Mouse (Mus musculus) E14TG2a.4 (cell line): ENCODE data around the gene Adam19.

Experiments used
- CTCF ChIP-seq: conservative IDR thresholded peaks from 2 replicates; pipeline ENCODE4 v1.5.1; 2014; ENCODE audit warnings: low read length
- NANOG ChIP-seq: IDR thresholded peaks from 2 replicates; pipeline ENCODE4 v1.6.1; 2014; ENCODE audit warnings: borderline replicate concordance, low read length, mixed read lengths

DNA sequence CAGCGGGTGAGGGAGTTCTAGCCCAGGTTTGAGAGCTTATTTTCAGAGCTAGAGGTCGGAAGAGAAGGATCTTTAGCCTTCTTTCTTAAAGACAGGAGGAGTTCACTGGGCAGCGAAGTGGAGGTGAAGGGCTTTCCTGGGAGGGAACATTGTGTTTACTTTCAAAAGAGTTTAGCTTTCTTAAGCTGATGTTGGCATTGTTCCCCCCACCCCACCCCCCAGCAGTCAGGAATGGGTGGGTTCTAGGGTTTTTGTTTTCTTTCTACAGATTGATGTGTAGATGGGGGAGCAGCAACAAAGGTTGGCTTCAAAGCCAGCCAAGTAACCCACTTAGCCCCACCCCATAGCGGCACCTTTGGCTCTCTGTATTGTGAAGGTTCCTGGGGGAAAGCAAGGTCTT, 59.2 kb downstream of the Adam19 start:
- TF ChIP-seq CTCF = no peak
- peak; percentile 66; the same call in 1 of the 2 replicates for TF ChIP-seq NANOG
